Mouse (Mus musculus) limb, embryonic 14.5 days (tissue): ENCODE data around the gene Col23a1. TPM values are rescaled to one million over a fixed set of nuclear protein-coding genes. Genes with fewer than 3 reads are reported as not detected.
A peak's percentile ranks its signal among the peaks of the same experiment; 100 is the strongest.

ENCODE experiments used
- ATAC-seq: fragments of 200-750 bp; cut with Nextera tagmentation; 2 replicates; pipeline ENCODE4 v1.8.0; 2017; ENCODE audit warnings: low read depth, moderate number of reproducible peaks, moderate TSS enrichment; ENCODE audit not compliant: low FRiP score
- DNase-seq: peaks from one replicate; pipeline ENCODE4 v3.0.0-alpha.2; 2015; ENCODE audit warnings: low spot score
- H3K27ac ChIP-seq: fragments of 300-500 bp; sonication (generic); replicated peaks from 2 replicates; pipeline ENCODE4 v1.5.1; 2014; ENCODE audit warnings: low read depth, mild to moderate bottlenecking, low read length, moderate library complexity, mixed read lengths
- H3K27me3 ChIP-seq: fragments of 300-500 bp; sonication (generic); 2 replicates; pipeline ENCODE4 v1.6.1; 2014; ENCODE audit warnings: low read length, mixed read lengths; ENCODE audit not compliant: control insufficient read depth, insufficient read depth
- H3K36me3 ChIP-seq: fragments of 300-500 bp; sonication (generic); 2 replicates; pipeline ENCODE4 v1.6.1; 2014; ENCODE audit warnings: mild to moderate bottlenecking, low read length, moderate library complexity, mixed read lengths; ENCODE audit not compliant: control insufficient read depth, insufficient read depth
- H3K4me1 ChIP-seq: fragments of 300-500 bp; sonication (generic); 2 replicates; pipeline ENCODE4 v1.6.1; 2014; ENCODE audit warnings: antibody characterized with exemption, low read length, mixed read lengths; ENCODE audit not compliant: control insufficient read depth, insufficient read depth
- H3K4me2 ChIP-seq: fragments of 300-500 bp; sonication (generic); replicated peaks from 2 replicates; pipeline ENCODE4 v1.6.1; 2014; ENCODE audit warnings: low read depth, mild to moderate bottlenecking, low read length, moderate library complexity; ENCODE audit not compliant: severe bottlenecking
- H3K4me3 ChIP-seq: fragments of 300-500 bp; sonication (generic); replicated peaks from 2 replicates; pipeline ENCODE4 v1.5.1; 2014; ENCODE audit warnings: low read length
- H3K9ac ChIP-seq: fragments of 300-500 bp; sonication (generic); 2 replicates; pipeline ENCODE4 v1.6.1; 2014; ENCODE audit warnings: mild to moderate bottlenecking, low read depth, low read length, moderate library complexity; ENCODE audit not compliant: severe bottlenecking
- H3K9me3 ChIP-seq: fragments of 300-500 bp; sonication (generic); 2 replicates; pipeline ENCODE4 v1.6.1; 2016; ENCODE audit warnings: low read length; ENCODE audit not compliant: control insufficient read depth
- POLR2A ChIP-seq: fragments of 200-500 bp; IDR thresholded peaks from 2 replicates; pipeline ENCODE4 v1.8.0; 2012; ENCODE audit warnings: inconsistent platforms, mild to moderate bottlenecking, moderate library complexity, borderline replicate concordance; ENCODE audit not compliant: insufficient read depth, insufficient read length; ENCODE audit errors: extremely low read depth
- WGBS: fragments of 180-500 bp; shearing (Covaris S2); extraction: QIAGEN DNeasy Blood & Tissue Kit; methylation state at CpG from one replicate; pipeline ENCODE4 v1.1.7; 2014; 5-methylcytosine and 5-hydroxymethylcytosine counted together
- polyA plus RNA-seq, 2 experiments: library from polyadenylated mRNA; depleted of rRNA in 1 of 2; stranded (reverse) in 1 of 2; unstranded in 1 of 2; fragments of >200 nt; fragmentation: Nextera tagmentation in 1 of 2; extraction: Ambion mirVana in 1 of 2; gene quantifications; 2 replicates each; pipeline versions ENCODE4 v1.2.1 to v1.2.3; 2012 to 2014

The Col23a1 gene
- polyA plus RNA-seq, 2 experiments: 28.0 to 29.4 TPM

DNA sequence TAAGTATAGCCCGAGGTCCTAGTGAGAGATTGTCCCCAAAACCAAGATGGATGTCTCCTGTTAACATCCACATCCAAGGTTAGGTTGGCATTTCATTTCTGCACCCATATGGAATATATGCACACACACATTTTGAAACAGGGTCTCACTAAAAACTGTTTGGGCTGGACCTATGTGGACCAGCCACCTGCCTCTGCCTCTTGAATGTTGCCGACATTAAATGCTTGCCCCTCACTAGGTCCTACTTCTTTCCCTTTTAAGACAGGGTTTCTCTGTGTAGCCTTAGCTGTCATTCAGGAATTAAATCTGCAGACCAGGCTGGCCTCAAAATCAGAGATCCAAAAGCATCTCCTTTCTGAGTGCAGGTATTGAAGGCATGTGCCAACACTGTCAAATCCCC lies 307.8 kb downstream of the Col23a1 start:
- H3K27me3 ChIP-seq: no peaks in the 10 kb centered on the region
- peaks cover 99% of the 10 kb centered on the region for H3K36me3 ChIP-seq
- no peak for TF ChIP-seq POLR2A
- 80% methylated on average over 2 of the region's 2 CpGs for WGBS
- H3K4me2 ChIP-seq: no peak overlapping the region
- H3K4me1 ChIP-seq: 0 out of 2 replicates have a peak, but pooled peaks cover under 1% of the 10 kb centered on the region
- H3K9me3 ChIP-seq: no peaks in the 10 kb centered on the region
- H3K9ac ChIP-seq: no peak overlapping the region
- no peak overlapping the region for H3K4me3 ChIP-seq
- no peak overlapping the region for H3K27ac ChIP-seq
- ATAC-seq: no peak
- DNase-seq: no peak

DNA sequence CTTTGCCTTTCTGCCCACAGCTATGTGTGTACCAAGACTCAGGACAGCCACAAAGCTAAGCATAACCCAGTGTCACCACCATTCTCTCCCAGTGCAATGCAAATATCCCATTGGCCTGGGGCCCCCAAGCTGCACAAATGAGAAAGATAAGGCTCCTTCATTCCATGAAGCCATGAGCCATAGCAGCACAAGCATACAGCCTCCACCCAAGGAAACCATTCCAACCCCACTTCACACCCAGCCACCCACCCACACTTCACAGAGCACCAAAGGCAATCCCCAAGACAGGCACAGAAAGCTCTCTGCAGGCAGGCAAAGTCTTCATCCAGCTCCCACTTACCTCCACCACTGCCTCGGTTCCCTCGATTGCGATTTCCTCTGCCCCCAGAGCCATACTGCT lies 312.5 kb downstream of the Col23a1 start:
- H3K9ac ChIP-seq: no peak overlapping the region
- peaks cover 84% of the 10 kb centered on the region for H3K36me3 ChIP-seq
- no peak for DNase-seq
- no peak overlapping the region for H3K27ac ChIP-seq
- 96% methylated on average over 3 of the region's 3 CpGs for WGBS
- no peaks in the 10 kb centered on the region for H3K9me3 ChIP-seq
- no peak overlapping the region for H3K4me2 ChIP-seq
- no peak for TF ChIP-seq POLR2A
- H3K4me3 ChIP-seq: no peak overlapping the region
- ATAC-seq: no peak
- peaks cover 19% of the 10 kb centered on the region for H3K4me1 ChIP-seq
- no peaks in the 10 kb centered on the region for H3K27me3 ChIP-seq

DNA sequence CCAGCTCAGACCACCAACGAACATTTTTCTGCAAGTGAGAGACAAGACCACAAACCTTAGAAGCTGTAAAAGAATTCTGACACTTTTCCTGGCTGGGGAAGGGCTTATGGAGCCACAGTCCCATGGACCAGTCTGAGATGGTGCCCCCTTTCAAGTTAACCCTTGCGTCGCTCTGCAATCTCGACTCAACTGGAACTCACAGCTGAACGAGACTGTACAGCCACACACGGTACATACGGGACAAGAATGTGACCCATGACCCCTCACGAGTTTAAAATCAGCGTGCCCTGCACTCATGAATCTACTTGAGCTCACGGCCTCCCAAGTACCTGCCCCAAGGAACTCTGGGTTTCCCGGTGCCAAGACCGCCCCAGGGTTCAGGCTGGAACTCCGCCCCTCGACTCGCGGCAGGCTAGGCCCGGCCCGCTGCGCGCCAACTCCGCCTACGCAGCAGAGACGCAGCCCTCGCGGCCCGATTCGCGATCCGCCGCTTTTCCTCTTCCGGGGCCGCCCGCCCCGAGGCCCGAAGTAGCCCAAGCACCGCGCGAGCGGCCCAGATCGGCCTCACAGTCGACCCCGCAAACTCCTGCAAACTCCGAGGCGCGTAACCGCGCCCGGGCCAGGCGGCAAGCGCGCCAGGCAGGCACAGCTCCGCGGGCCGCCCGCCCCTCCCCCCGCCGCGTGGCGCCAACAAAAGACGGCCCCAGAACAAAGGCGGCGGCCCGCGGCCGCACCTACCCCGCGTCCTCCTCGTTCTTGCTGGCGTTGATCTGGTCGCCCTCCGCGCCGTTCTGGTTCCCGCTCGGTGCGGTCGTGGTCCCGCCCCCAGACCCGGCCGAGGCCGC lies 316.1 kb downstream of the Col23a1 start:
- WGBS: 4% methylated on average over 68 of the region's 81 CpGs
- Histone ChIP-seq H3K27ac (peak overlapping the region; percentile 96), H3K27me3 (no peaks in the 10 kb centered on the region), H3K4me3 (peak overlapping the region; percentile 94), H3K4me1 (peaks cover 19% of the 10 kb centered on the region), H3K9ac (peak overlapping the region; percentile 100), H3K9me3 (no peaks in the 10 kb centered on the region), H3K4me2 (peak overlapping the region; percentile 86), H3K36me3 (peaks cover 48% of the 10 kb centered on the region)
- TF ChIP-seq POLR2A: 0 out of 2 replicates have a peak, but pooled peaks have one; percentile 42
- DNase-seq: peak; percentile 84
- peak; percentile 70 for ATAC-seq

DNA sequence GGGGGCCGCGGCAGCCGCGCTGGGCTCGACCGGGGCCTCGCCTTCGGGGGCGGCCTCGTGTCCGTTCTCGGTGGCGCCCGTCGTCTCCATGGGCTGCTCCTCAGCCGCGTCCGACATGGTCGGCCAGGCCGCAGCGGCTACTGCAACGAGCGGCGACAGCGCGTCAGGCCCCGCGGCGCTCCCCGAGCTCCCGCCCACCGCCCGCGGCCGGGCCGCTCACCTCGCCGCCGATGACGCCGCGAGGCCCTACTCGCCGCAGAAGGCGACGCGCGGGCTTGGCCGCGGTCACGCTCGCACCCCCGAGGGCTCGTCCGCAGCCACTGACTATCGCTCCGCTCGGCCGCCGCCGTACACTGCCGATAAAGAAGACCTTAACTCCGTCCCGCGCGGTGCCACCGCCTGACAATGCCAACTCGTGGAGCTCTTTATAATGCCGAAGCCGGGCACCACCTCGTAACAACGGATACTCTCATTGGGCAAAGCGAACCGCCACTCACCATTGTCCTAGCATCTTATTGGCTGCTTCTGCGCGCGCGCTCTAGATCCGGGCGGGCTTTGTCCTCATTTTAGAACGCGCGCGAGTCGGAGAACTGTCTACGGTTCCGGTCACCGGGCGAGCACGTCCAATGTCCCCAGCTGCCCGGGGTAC lies 316.9 kb downstream of the Col23a1 start, which contains the start of gene Hnrnpab:
TSS of gene Hnrnpab (minus strand) at position 401 of the 649 bp plus-strand sequence.
- ATAC-seq: peak; percentile 92
- Histone ChIP-seq H3K36me3 (peaks cover 41% of the 10 kb centered on the region), H3K4me1 (peaks cover 19% of the 10 kb centered on the region), H3K27me3 (no peaks in the 10 kb centered on the region), H3K9ac (peak within 1 kb of the TSS; percentile 100), H3K4me3 (peak within 1 kb of the TSS; percentile 94), H3K9me3 (no peaks in the 10 kb centered on the region), H3K27ac (peak within 1 kb of the TSS; percentile 96), H3K4me2 (peak within 1 kb of the TSS; percentile 86)
- WGBS: 1% methylated on average over 74 of the region's 91 CpGs
- peak; percentile 99 for DNase-seq
- TF ChIP-seq POLR2A: peak; percentile 100

DNA sequence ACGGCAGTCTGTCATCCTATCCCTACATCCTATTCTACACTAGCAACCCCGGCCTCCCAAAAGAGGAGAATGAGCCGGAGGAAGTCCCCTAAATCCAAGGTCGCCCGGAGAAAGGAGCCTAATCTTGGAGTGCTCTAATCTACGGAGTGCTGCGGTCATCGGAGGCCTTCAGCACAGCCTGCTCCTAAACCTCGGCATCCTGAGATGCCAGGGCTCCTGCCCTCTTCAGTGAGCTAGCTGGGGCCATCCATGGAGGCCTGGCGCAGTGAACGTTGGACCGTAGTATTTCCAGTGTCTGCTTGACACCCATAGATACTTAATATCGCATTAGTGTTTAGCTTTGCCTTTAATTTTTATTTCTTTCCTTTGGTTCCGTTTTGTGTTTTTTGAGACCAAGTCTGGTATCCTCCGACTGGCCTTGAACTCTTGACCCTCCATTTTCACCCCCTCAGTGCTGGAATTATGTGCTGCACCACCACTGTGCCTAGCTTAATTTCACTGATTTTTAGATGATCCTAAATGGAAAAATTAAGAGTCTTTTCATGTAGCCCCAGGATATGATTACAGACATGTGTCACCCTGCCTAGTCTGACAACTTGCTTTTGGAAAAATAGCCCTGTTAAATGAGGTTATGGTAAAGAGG lies 317.5 kb downstream of the Col23a1 start:
- no peak for TF ChIP-seq POLR2A
- Histone ChIP-seq H3K27me3 (no peaks in the 10 kb centered on the region), H3K9me3 (no peaks in the 10 kb centered on the region), H3K9ac (peak overlapping the region; percentile 100), H3K4me2 (peak overlapping the region; percentile 64), H3K36me3 (peaks cover 34% of the 10 kb centered on the region), H3K4me3 (peak overlapping the region; percentile 94), H3K4me1 (peaks cover 19% of the 10 kb centered on the region), H3K27ac (peak overlapping the region; percentile 72)
- WGBS: 12% methylated on average over 15 of the region's 15 CpGs
- ATAC-seq (peak; percentile 25), DNase-seq (no peak)
